ENCODE assay signal across 12 mouse cellular contexts in genomic region chr1:105206216-105206615, GRCm38 (mm10).
"Had no signal": no experiment of that assay in that cellular context is flagged by ENCODE, and none has a peak within 500 bp of the region (broad histone marks: within the 10 kb centered on the region; RNA-seq: fewer than 3 reads in every experiment).

No protein-coding gene starts in this region.

- H3K27ac ChIP-seq: kidney, postnatal 0 days; left cerebral cortex, adult 2 months; limb, embryonic 10.5 days; liver, embryonic 15.5 days; midbrain, embryonic 10.5 days; stomach, postnatal 0 days had no signal

- H3K36me3 ChIP-seq: limb, embryonic 10.5 days; liver, embryonic 15.5 days; midbrain, embryonic 10.5 days had no signal

- H3K4me2 ChIP-seq: liver, embryonic 11.5 days; liver, embryonic 15.5 days had no signal

- ATAC-seq: lung, postnatal 0 days had no signal

- H3K9ac ChIP-seq: liver, embryonic 15.5 days had no signal

- H3K27me3 ChIP-seq: liver, embryonic 15.5 days had no signal

- H3K9me3 ChIP-seq: limb, embryonic 10.5 days; liver, embryonic 15.5 days; midbrain, embryonic 10.5 days had no signal

- H3K4me1 ChIP-seq: limb, embryonic 10.5 days; liver, embryonic 15.5 days had no signal

- DNase-seq: lung, adult 2 months; lung, postnatal 4 days; midbrain, embryonic 14.5 days had no signal

- H3K4me3 ChIP-seq: left cerebral cortex, adult 2 months; limb, embryonic 10.5 days; liver, embryonic 15.5 days; midbrain, embryonic 10.5 days; myocyte had no signal
